Mouse (Mus musculus) CH12.LX (cell line): ENCODE measurements around the gene Pak7. TPM values are rescaled to one million over a fixed set of nuclear protein-coding genes. Genes with fewer than 3 reads are reported as not detected.
"Not testable (repeated sequence)": the region's sequence is repeated elsewhere in the genome, so short reads cannot be mapped to it uniquely, and the experiment has no call there.

ENCODE experiments used
- DNase-seq: peaks from one replicate; pipeline ENCODE4 v3.0.0-alpha.2; 2013; ENCODE audit errors: extremely low read depth
- H3K27ac ChIP-seq: 2 replicates; pipeline ENCODE4 v1.5.1; 2012; ENCODE audit warnings: low read depth, mild to moderate bottlenecking, control low read depth, moderate library complexity; ENCODE audit not compliant: insufficient read depth
- H3K27me3 ChIP-seq: replicated peaks from 2 replicates; pipeline ENCODE3; 2012; ENCODE audit warnings: inconsistent platforms
- H3K36me3 ChIP-seq, 2 experiments: replicated peaks in 1 of 2; 2 replicates each; pipeline versions ENCODE3 to v1.6.1; 2012; ENCODE audit warnings: inconsistent platforms in 1 of 2, low read length in 1 of 2, mild to moderate bottlenecking in 1 of 2, mixed read lengths in 1 of 2, moderate library complexity in 1 of 2; ENCODE audit not compliant: control insufficient read depth in 1 of 2, insufficient read depth in 1 of 2
- H3K4me1 ChIP-seq, 2 experiments: 2 replicates each; pipeline ENCODE4 v1.6.1; 2012; ENCODE audit warnings: inconsistent platforms in 1 of 2, moderate library complexity in 1 of 2; ENCODE audit not compliant: insufficient read depth in 2 of 2, control insufficient read depth in 1 of 2
- H3K4me2 ChIP-seq: 2 replicates; pipeline ENCODE4 v1.6.1; 2012; ENCODE audit warnings: low read depth, mild to moderate bottlenecking, control low read depth; ENCODE audit not compliant: poor library complexity, insufficient read depth, severe bottlenecking
- H3K4me3 ChIP-seq, 3 experiments: fragments of 150-350 bp in 1 of 3; sonication (generic) in 1 of 3; replicated peaks in 1 of 3; 2 replicates each; pipeline versions ENCODE3 to v1.5.1; 2011 to 2012; ENCODE audit warnings: low read depth in 2 of 3, low read length in 2 of 3, mild to moderate bottlenecking in 2 of 3, moderate library complexity in 2 of 3, control low read depth in 1 of 3, improper control_type of control experiment in 1 of 3, inconsistent platforms in 1 of 3, mixed read lengths in 1 of 3; ENCODE audit not compliant: poor library complexity in 1 of 3
- H3K79me2 ChIP-seq: replicated peaks from 2 replicates; pipeline ENCODE4 v1.6.1; 2012; ENCODE audit warnings: mild to moderate bottlenecking, moderate library complexity; ENCODE audit not compliant: control insufficient read depth, poor library complexity, insufficient read depth, severe bottlenecking; ENCODE audit errors: extremely low read depth
- H3K9ac ChIP-seq: 2 replicates; pipeline ENCODE4 v1.6.1; 2012; ENCODE audit warnings: low read depth, mild to moderate bottlenecking, control low read depth, moderate library complexity; ENCODE audit not compliant: insufficient read depth
- H3K9me3 ChIP-seq: replicated peaks from 2 replicates; pipeline ENCODE3; 2012; ENCODE audit warnings: low read length, inconsistent platforms, mixed read lengths
- BHLHE40 ChIP-seq: IDR thresholded peaks from 2 replicates; pipeline ENCODE4 v1.6.1; 2011; ENCODE audit warnings: mild to moderate bottlenecking, low read depth, low read length, improper control_type of control experiment
- ELF1 ChIP-seq: IDR thresholded peaks from 2 replicates; pipeline ENCODE4 v1.6.1; 2014; ENCODE audit warnings: low read depth, mild to moderate bottlenecking, inconsistent platforms, low read length, improper control_type of control experiment
- HCFC1 ChIP-seq: IDR thresholded peaks from 2 replicates; pipeline ENCODE4 v1.6.1; 2012; ENCODE audit warnings: low read depth, mild to moderate bottlenecking, inconsistent platforms, low read length, improper control_type of control experiment
- IRF4 ChIP-seq: IDR thresholded peaks from 2 replicates; pipeline ENCODE4 v1.6.1; 2014; ENCODE audit warnings: low read depth, mild to moderate bottlenecking, inconsistent platforms, low read length, improper control_type of control experiment
- JUN ChIP-seq: IDR thresholded peaks from 2 replicates; pipeline ENCODE4 v1.6.1; 2011; ENCODE audit warnings: low read depth, mild to moderate bottlenecking, low read length, improper control_type of control experiment, moderate library complexity; ENCODE audit not compliant: insufficient read depth
- JUND ChIP-seq: conservative IDR thresholded peaks from 2 replicates; pipeline ENCODE4 v1.6.1; 2011; ENCODE audit warnings: low read depth, low read length, improper control_type of control experiment
- MAFK ChIP-seq: IDR thresholded peaks from 2 replicates; pipeline ENCODE4 v1.6.1; 2011; ENCODE audit warnings: low read length, improper control_type of control experiment; ENCODE audit not compliant: insufficient replicate concordance
- MAX ChIP-seq: IDR thresholded peaks from 2 replicates; pipeline ENCODE4 v1.6.1; 2011; ENCODE audit warnings: low read length, improper control_type of control experiment
- MAZ ChIP-seq: IDR thresholded peaks from 2 replicates; pipeline ENCODE4 v1.6.1; 2012; ENCODE audit warnings: low read depth, mild to moderate bottlenecking, inconsistent platforms, low read length, improper control_type of control experiment, moderate library complexity
- NELFE ChIP-seq: IDR thresholded peaks from 2 replicates; pipeline ENCODE4 v1.6.1; 2011; ENCODE audit warnings: low read depth, low read length, improper control_type of control experiment
- POLR2A ChIP-seq: IDR thresholded peaks from 2 replicates; pipeline ENCODE4 v1.6.1; 2011; ENCODE audit warnings: low read depth, mild to moderate bottlenecking, improper control_type of control experiment, low read length
- SMC3 ChIP-seq: IDR thresholded peaks from 2 replicates; pipeline ENCODE4 v1.6.1; 2011; ENCODE audit warnings: low read depth, low read length, improper control_type of control experiment
- TBP ChIP-seq: conservative IDR thresholded peaks from 2 replicates; pipeline ENCODE4 v1.6.1; 2011; ENCODE audit warnings: low read depth, low read length, improper control_type of control experiment
- UBTF ChIP-seq: IDR thresholded peaks from 2 replicates; pipeline ENCODE4 v1.6.1; 2012; ENCODE audit warnings: low read depth, mild to moderate bottlenecking, inconsistent platforms, low read length, improper control_type of control experiment, moderate library complexity
- USF1 ChIP-seq: IDR thresholded peaks from 2 replicates; pipeline ENCODE4 v1.6.1; 2014; ENCODE audit warnings: low read depth, mild to moderate bottlenecking, inconsistent platforms, low read length, improper control_type of control experiment
- ZC3H11A ChIP-seq: IDR thresholded peaks from 2 replicates; pipeline ENCODE4 v1.6.1; 2012; ENCODE audit warnings: low read depth, mild to moderate bottlenecking, inconsistent platforms, low read length, improper control_type of control experiment
- ZKSCAN1 ChIP-seq: IDR thresholded peaks from 2 replicates; pipeline ENCODE4 v1.6.1; 2012; ENCODE audit warnings: low read depth, inconsistent platforms, low read length, improper control_type of control experiment, borderline replicate concordance
- ZMIZ1 ChIP-seq: IDR thresholded peaks from 2 replicates; pipeline ENCODE4 v1.6.1; 2012; ENCODE audit warnings: low read depth, mild to moderate bottlenecking, inconsistent platforms, low read length, improper control_type of control experiment
- dilution Hi-C: fragments of 300-500 bp; cut with MboI; formaldehyde crosslinking; loops from 2 replicates; pipeline ENCODE4 v1.14.3; 2020; ENCODE audit warnings: low sequenced_read_pairs; ENCODE audit not compliant: extremely low pct_unique_long_range_greater_than_20kb, extremely low pct_ligation_motif_present
- in situ Hi-C: fragments of 300-500 bp; cut with MboI; formaldehyde crosslinking; loops from 3 replicates; pipeline ENCODE4 v1.14.3; 2019; ENCODE audit warnings: low sequenced_read_pairs, low pct_ligation_motif_present, low pct_unique_long_range_greater_than_20kb, mixed read lengths
- polyA plus RNA-seq: library from polyadenylated mRNA; unstranded; fragments of >175 nt; gene quantifications from 2 replicates; pipeline ENCODE4 v1.2.1, GENCODE M21; 2012; ENCODE audit warnings: low read depth; ENCODE audit not compliant: insufficient read length
- total RNA-seq, 2 experiments: library from RNA; depleted of rRNA; stranded (reverse); fragments of 300-350 nt in 1 of 2; fragments of >200 nt in 1 of 2; gene quantifications; 2 replicates each; pipeline ENCODE4 v1.2.3; 2012 to 2014

Pak7 gene
- total and polyA plus RNA-seq, 3 experiments = not detected

DNA sequence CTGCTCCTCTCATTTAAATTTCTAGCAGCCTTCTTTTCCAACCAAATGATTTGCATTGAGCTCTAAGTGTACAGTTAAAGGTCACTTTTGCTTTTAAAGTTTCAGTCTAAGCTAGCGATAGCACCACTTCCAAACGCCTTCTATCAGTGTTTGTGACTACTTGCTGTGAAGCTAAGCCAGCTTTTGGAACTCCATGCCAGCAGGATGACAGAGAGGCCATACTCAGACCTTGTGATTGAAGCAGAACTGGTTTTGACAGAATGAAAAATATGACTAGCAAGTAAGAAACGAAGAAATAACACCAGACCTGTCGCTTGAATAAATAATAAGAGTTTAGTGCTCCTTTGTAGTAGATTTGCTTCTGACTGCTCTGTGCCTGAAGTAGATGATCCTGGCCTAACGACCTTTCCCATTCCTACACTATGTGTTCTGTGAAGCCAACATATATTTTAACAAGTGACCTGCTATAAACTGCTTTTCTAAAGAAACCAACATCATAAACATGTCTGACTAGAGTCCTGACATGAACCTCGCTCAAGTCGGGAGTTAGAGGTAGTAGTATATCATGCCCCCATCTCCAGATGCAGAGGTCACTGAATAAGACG, 38.0 kb downstream of the Pak7 start:
- DNase-seq = no peak
- Histone ChIP-seq H3K36me3 (no peaks in the 10 kb centered on the region), H3K79me2 (no peaks in the 10 kb centered on the region), H3K9ac (no peak overlapping the region), H3K9me3 (peaks cover 25% of the 10 kb centered on the region), H3K27me3 (no peaks in the 10 kb centered on the region), H3K4me1 (no peaks in the 10 kb centered on the region), H3K4me2 (no peak overlapping the region), H3K4me3 (no peak overlapping the region), H3K27ac (no peak overlapping the region)
- dilution Hi-C loops (no loop called here), in situ Hi-C loops (no loop called here)
- TF ChIP-seq MAX (no peak), ZKSCAN1 (no peak), NELFE (no peak), JUN (no peak), IRF4 (no peak), BHLHE40 (no peak), ZC3H11A (no peak), MAZ (no peak), ZMIZ1 (no peak), JUND (no peak), POLR2A (no peak)
- TF ChIP-seq, all 38 proteins: peak for 0

DNA sequence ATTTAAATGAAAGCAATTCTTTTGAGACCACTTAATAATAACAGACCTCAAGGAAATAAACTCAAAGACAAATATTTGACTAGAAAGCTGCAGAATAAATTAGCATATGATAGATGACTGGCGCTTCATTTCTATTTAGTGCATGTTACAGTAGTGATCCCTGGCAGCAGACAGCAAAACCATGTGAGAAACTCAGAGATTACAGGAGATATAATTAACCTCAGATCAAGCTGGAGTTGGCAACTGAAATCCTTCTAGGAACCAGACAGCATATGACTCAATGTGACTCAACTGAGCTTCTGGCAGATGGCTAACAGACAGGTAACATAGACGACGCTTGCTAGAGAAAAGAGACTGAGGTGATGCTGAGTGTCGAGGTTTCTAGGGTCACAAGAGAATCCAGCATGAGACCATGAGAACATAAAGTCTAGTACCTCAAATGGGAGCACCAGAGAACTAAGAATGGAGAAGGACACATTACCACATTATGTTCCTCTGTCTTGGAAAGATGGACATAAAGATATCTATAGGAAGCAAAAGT, 43.5 kb downstream of the Pak7 start:
- H3K9ac ChIP-seq, dilution Hi-C loops, DNase-seq, H3K4me3 ChIP-seq, H3K36me3 ChIP-seq, H3K27me3 ChIP-seq, H3K79me2 ChIP-seq, in situ Hi-C loops, H3K4me2 ChIP-seq, H3K27ac ChIP-seq, H3K4me1 ChIP-seq: not testable (repeated sequence)
- H3K9me3 ChIP-seq = peaks cover 33% of the 10 kb centered on the region

DNA sequence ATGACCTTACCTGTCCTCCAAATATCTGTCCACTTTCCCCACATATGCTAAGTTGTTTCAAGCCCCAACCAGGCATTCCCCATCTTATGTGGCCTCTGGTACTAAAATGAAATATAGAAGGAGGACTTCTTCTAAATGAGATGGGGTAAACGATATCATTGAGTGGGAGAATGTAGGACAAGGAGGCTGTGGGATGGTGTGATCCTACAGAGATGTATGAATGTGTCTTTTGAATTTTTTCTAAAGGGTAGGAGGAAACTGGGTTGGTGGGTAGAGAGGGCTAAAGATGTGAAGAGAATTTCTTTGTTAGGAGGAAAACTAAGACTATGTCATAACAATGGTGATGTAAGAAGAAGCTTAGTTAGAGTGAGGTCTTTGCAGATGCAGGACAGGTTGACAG, 57.8 kb downstream of the Pak7 start:
- no peaks in the 10 kb centered on the region for H3K36me3 ChIP-seq
- no peaks in the 10 kb centered on the region for H3K4me1 ChIP-seq
- dilution Hi-C loops = no loop called here
- no peak overlapping the region for H3K9ac ChIP-seq
- DNase-seq = no peak
- no peak overlapping the region for H3K4me2 ChIP-seq
- H3K4me3 ChIP-seq = no peak overlapping the region
- no peak overlapping the region for H3K27ac ChIP-seq
- peaks cover 25% of the 10 kb centered on the region for H3K9me3 ChIP-seq
- in situ Hi-C loops = no loop called here
- H3K79me2 ChIP-seq = no peaks in the 10 kb centered on the region
- no peaks in the 10 kb centered on the region for H3K27me3 ChIP-seq
- no peak for TF ChIP-seq USF1
- no peak for TF ChIP-seq HCFC1
- TF ChIP-seq ZKSCAN1 = no peak
- no peak for TF ChIP-seq TBP
- no peak for TF ChIP-seq UBTF
- no peak for TF ChIP-seq JUN
- TF ChIP-seq MAFK = no peak
- no peak for TF ChIP-seq ELF1
- no peak for TF ChIP-seq NELFE
- no peak for TF ChIP-seq MAX
- no peak for TF ChIP-seq SMC3
